Mouse (Mus musculus): Measurements from ENCODE around the gene Adamts17.

Gene Adamts17

GRCm38 (mm10) chr7:66976371-66976770 is 136.8 kb downstream of the Adamts17 start:
- no peak for DNase-seq

- no peak for DNase-seq
Observed at GRCm38 (mm10) chr7:66981591-66981990, 142.1 kb downstream of the Adamts17 start.

GRCm38 (mm10) chr7:66982084-66982483 is 142.5 kb downstream of the Adamts17 start:
- no peak for DNase-seq

- DNase-seq, result no peak
Observed at GRCm38 (mm10) chr7:66987671-66988070, 148.1 kb downstream of the Adamts17 start.

DNA sequence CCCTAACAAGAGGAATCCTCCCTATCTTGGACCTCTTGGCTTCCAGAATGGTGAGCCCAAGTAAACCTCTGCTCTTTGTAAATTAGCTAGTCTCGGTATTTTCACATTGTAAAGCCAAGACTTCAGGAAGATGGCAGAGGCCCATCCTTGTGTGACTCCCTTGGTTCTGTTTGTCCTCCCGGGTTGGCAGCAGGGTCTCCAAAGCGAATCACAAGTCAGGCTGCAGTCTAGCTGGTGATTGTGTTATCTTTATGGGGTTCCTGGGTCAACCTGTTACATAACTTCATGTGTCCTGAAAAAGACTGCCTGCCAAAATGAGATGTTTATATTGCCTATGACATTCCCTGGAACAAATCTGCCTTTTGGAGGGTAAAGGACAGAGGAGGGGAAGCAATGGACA is 148.9 kb downstream of the Adamts17 start:
- no peak for DNase-seq

- DNase-seq, result no peak
Observed at GRCm38 (mm10) chr7:66989357-66990045, 150.0 kb downstream of the Adamts17 start.

GRCm38 (mm10) chr7:66998821-66999220 is 159.3 kb downstream of the Adamts17 start:
- no peak for DNase-seq

- DNase-seq, result no peak
Observed at GRCm38 (mm10) chr7:67003648-67004047, 164.1 kb downstream of the Adamts17 start.

DNA sequence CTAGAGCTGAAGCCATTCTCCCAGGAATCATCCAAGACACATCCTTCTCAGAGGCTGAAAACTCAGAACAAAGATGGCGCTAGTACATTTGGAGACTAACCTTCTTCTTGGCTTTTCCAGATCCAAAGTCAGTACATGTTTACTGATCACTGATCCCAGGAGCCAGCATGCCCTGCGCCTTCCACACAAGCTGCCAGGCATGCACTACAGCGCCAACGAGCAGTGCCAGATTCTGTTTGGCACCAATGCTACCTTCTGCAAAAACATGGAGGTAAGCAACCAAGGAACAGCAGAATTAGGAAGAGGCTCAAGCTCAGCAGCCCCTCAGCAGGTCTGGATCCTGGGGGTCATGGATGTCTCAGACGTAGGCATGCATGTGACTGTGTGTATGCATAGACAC is 164.7 kb downstream of the Adamts17 start:
- no peak for DNase-seq

DNA sequence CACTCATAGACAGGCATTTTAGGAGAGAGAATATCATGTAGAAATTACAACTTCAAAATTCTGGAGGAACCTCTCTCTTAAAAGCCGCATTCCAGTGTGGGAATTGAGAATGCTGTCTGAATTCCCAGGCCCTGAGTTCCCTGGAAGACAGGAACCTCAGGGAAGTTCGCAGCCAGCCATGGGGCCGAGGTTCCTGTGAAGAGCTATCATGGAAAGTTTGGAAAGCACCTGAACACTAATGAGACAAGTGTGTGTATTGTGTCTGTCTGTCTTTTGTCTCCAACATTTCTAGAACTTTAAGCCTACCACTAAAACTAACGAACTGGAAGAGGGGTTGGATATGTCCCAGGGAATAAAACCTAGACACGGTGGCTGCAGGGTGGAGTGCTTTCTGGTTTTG is 170.3 kb downstream of the Adamts17 start:
- DNase-seq, result no peak

- no peak for DNase-seq
Observed at GRCm38 (mm10) chr7:67012011-67012751, 172.6 kb downstream of the Adamts17 start.

- DNase-seq, result no peak
Observed at GRCm38 (mm10) chr7:67013211-67013895, 173.8 kb downstream of the Adamts17 start.

DNA sequence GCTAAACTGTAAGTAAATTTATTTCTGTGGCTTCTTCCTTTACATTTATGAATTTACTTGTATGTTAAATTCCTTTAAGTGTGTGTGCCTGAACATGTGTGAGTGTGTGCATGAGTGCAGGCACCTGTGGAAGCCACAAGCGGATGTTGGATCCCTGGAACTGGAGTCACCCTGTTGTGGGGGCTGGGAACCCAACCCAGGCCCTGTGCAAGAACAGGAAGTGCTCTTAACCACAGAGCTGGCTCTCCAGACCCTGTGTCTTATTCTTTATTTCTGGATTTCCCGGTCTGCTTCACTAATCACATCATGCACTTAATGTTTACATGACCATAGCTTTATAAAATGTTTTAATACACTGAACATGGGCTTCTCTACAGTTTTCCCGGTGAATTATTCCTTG is 180.4 kb downstream of the Adamts17 start:
- DNase-seq, result no peak

DNA sequence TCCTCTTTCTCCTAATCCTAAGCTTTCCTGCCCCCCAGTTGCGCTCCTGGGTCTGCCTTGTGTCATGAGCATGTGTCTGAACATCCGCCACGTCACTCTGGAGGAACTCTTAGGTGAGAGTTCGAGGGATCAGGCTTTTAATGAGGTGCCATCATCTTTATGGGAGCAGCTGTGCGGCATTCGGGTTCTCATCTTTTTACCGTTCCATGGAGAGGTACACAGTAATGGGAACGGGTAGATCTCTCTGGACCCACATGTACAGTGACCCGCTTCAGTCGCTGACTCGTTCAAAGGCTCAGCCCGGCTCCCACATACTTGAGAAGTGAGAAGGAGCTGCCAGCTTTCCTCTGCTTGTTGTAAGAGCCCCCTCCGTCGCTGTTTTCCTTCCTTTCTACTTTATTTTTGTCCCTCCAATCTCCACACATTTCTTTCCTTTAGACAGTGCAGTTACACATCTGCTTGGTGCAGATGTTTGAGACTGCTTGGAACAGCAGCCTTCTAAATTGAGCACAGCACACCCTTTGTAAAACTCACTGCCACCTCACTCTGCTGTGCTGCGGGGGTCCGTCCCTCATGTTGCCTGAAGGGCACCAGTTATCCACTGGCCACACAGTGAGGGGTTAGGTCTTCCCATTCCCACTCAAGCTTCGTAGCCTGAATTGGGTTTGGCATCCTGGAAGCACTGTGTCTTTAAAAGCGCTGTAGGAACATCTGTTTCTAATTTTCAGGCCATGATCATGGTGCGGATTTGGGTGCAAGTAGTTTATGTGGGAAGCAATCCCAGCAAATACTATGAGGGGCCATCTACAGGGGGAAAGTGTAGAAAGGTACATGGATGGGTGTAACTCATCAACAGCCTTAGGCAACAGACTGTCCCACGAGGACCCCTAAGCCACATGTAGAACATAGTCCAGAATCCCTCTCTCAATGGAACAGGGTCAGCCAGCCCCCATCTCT is 186.9 kb downstream of the Adamts17 start:
- DNase-seq, result no peak

- no peak for DNase-seq
Observed at GRCm38 (mm10) chr7:67027216-67027615, 187.7 kb downstream of the Adamts17 start.

DNA sequence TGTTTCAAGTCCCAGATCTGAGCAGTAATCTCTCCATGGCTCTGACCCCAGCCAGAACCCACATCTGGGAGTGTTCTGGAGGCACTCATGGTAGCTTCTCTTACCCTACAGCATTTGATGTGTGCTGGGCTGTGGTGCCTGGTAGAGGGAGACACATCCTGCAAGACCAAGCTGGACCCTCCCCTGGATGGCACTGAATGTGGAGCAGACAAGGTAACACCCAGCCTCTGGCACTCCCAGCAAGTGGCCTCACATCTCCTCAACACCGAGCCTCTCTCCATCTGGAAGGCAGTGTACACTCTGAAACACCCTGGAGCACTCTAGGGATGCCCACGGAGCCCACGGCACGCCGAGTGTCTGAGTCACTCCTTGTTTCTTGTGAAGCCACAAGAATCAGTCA is 188.2 kb downstream of the Adamts17 start:
- no peak for DNase-seq

DNA sequence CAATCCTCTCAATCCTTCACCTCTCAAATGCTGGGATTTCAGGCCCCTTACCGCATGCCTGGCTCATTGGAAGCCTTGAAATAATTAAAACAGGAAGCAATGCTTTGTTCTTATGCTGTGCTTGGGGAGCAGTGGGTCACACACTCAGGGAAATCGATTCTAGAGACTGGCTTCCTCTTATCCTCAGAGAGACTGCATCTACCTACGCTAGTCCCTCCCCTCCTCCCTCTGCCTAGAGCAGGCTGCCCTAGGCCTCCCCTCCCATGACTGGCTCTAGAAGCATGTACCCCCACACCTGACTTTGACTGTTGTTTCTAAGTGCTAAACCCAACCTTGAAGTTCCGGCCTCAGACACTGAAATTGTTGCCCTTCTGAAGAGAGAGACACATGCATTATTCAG is 189.4 kb downstream of the Adamts17 start:
- no peak for DNase-seq

DNA sequence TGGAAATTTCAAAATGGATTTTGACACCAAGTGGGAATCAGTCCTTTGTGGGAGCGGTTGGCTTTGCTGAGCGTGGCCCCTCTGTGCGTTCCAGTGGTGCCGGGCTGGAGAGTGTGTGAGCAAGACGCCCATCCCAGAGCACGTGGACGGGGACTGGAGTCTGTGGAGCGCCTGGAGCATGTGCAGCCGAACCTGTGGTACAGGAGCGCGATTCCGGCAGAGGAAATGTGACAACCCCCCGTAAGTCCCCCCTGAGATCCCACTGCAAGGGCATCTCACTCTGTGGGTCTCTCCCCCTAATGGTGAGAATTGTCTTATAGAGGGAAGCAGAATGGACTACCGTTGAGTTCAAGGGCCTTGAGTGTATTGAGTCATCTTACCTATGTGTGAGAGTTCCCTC is 189.9 kb downstream of the Adamts17 start:
- no peak for DNase-seq

DNA sequence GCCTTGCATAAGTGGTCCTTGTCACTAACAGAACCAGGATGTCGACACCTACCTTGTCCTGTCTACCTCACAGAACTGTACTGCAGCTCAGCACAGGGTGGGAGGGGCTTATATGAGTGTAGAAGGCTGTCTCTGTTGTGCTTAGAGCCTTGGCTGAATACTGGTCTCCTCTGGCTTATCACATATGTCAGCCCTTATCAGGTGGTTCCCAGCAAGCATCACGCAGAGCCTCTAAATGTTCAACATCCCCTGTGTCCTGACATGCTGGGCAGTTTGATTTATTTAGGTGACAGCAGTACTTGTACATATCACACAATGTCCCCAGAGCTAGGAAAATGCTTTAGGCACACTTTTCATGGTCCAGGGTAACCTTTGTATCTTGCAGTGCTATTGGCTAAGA is 191.7 kb downstream of the Adamts17 start:
- no peak for DNase-seq

- DNase-seq, result no peak
Observed at GRCm38 (mm10) chr7:67032616-67033015, 193.1 kb downstream of the Adamts17 start.

DNA sequence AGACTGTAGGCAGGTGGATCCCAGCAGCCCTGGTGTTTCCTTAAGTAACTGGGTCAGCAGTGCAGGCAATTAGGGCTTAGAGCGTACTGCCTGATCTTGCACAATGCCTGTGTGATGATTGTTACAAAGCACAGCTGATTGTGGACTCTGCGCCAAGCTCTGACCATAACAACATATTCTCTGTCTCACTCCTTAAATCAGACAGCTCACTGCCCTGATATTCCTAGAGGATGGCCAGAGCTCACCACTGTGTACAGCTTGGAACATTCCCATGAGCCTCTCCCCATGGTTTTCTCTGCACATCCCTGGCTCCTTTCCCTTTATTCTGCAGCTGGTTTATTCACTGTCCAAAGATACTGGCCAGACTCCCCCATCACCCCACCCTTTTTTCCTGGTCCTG is 194.8 kb downstream of the Adamts17 start:
- DNase-seq, result peak; percentile 64

DNA sequence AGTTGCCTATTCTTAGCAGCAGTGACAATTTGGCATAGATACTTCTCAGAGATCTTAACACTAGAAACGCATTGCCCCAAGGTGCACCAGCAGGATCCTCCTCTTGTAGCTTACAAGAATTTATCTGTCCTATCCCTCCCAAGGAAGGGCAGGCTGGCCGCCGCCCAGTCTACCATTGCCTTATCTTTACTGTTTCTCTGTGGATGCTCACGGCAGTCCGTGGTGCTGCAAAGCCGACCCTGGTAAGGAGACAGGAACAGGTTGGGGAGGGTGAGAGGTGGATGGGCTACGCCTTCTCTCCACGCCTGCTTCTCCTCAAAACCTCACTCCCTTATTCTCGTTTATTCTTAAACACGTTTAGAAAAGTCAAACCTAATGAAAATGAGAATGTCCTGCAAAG is 195.7 kb downstream of the Adamts17 start:
- DNase-seq, result no peak

- no peak for DNase-seq
Observed at GRCm38 (mm10) chr7:67035661-67036060, 196.1 kb downstream of the Adamts17 start.

All from retina, postnatal 1 day (tissue).